Mouse (Mus musculus): ENCODE measurements at regions not wholly inside any gene's neighbourhood (a gene's known extent, or its start where the extent isn't known, plus 50 kb on each side); places are given as distances from the start of the nearest gene placed in this dataset.

DNA sequence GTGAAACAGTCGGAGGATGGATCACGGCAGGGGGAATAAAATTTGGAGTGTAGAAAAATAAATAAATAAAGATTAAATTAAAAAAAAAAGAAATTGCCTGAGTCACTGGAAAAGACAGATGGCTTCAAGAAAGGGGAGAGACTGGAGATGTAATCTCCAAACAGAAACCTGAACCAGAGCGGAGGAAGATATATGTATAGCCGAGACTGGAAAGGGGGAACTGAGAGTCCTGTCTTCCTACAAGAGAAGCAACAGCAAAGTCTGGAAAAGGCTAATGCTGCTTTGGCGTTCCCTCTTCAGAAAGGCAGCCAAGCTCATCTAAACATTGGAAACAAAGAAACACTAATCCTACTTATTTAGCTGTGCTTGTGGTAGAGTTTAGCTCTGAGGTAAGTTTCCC lies 619.6 kb downstream of the Pom121l12 start:
- 59% methylated on average over 5 of the region's 5 CpGs for WGBS

DNA sequence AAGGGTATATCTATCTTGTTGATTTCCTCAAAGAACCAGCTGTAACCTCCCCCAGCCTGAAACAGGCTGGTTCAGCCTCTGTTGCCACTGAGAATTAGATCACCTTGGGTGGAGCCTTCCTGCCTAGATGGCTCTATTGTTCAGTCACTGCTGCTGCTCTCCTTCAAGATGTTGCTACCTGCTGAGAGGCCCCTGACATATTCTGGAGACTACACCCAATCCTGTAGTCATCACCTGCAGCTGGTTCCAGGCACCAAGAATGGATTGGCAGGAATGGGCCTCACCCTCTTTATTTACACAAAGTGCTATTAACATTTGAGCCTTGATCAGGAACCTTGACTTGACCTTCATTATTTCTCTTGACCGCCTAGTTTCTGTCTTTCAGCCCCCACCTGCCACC lies 622.8 kb downstream of the Pom121l12 start:
- Histone ChIP-seq H3K36me3 (replicated peaks; ENCODE audit: control insufficient read depth, insufficient read depth, low read depth, low read length) (no peaks in the 10 kb centered on the region), H3K27me3 (ENCODE audit: control insufficient read depth, insufficient read depth, low read length) (no peaks in the 10 kb centered on the region), H3K27ac (replicated peaks; ENCODE audit: low read depth, low read length) (no peak overlapping the region), H3K4me2 (ENCODE audit: low read depth, low read length) (no peak overlapping the region), H3K4me3 (ENCODE audit: low read depth, low read length) (no peak overlapping the region), H3K9me3 (replicated peaks; ENCODE audit: control insufficient read depth, low read length) (no peaks in the 10 kb centered on the region), H3K4me1 (ENCODE audit: control insufficient read depth, insufficient read depth, low read length) (no peaks in the 10 kb centered on the region), H3K9ac (replicated peaks; ENCODE audit: low read length) (no peak overlapping the region)
- DNase-seq (ENCODE audit: low spot score): no peak
- no peak for ATAC-seq (replicated peaks; ENCODE audit: insufficient number of reproducible peaks, low FRiP score, low TSS enrichment, low read depth)
- WGBS: 83% methylated on average over 1 of the region's 1 CpGs

More for the DNA sequence above, 619.6 kb downstream of the Pom121l12 start:
- Histone ChIP-seq H3K4me2 (ENCODE audit: low read depth, low read length) (no peak overlapping the region), H3K36me3 (replicated peaks; ENCODE audit: control insufficient read depth, insufficient read depth, low read depth, low read length) (no peaks in the 10 kb centered on the region), H3K4me3 (ENCODE audit: low read depth, low read length) (no peak overlapping the region), H3K4me1 (ENCODE audit: control insufficient read depth, insufficient read depth, low read length) (no peaks in the 10 kb centered on the region), H3K27ac (replicated peaks; ENCODE audit: low read depth, low read length) (no peak overlapping the region), H3K9me3 (replicated peaks; ENCODE audit: control insufficient read depth, low read length) (no peaks in the 10 kb centered on the region), H3K9ac (replicated peaks; ENCODE audit: low read length) (no peak overlapping the region), H3K27me3 (ENCODE audit: control insufficient read depth, insufficient read depth, low read length) (no peaks in the 10 kb centered on the region)
- ATAC-seq (replicated peaks; ENCODE audit: insufficient number of reproducible peaks, low FRiP score, low TSS enrichment, low read depth): no peak
- DNase-seq (ENCODE audit: low spot score): no peak

DNA sequence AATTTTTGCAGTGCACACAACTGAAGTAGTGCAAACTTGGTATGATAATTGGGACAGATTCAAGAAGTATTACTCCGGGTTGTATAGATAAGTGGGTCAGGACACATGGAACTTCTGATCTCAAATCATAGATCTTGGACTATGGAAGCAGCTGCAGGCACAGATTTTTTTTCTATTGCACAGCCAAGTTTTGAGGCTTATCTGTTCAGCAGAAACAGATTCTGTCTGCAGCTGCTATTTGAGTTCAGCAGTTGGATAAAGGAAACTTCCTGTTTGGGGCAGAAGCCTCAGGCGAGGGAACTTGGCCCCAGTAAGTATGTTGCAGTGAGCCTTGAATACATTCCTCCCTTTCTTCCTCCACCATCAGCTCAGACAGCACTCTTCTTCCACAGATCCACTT lies 650.9 kb downstream of the Pom121l12 start:
- no peaks in the 10 kb centered on the region for H3K9me3 ChIP-seq (replicated peaks; ENCODE audit: control insufficient read depth, low read length)
- H3K4me2 ChIP-seq (ENCODE audit: low read depth, low read length): no peak overlapping the region
- H3K27ac ChIP-seq (replicated peaks; ENCODE audit: low read depth, low read length): no peak overlapping the region
- no peak overlapping the region for H3K4me3 ChIP-seq (ENCODE audit: low read depth, low read length)
- no peaks in the 10 kb centered on the region for H3K27me3 ChIP-seq (ENCODE audit: control insufficient read depth, insufficient read depth, low read length)
- DNase-seq (ENCODE audit: low spot score) (peak; percentile 9), ATAC-seq (replicated peaks; ENCODE audit: insufficient number of reproducible peaks, low FRiP score, low TSS enrichment, low read depth) (no peak)
- no peaks in the 10 kb centered on the region for H3K36me3 ChIP-seq (replicated peaks; ENCODE audit: control insufficient read depth, insufficient read depth, low read depth, low read length)
- no peak overlapping the region for H3K9ac ChIP-seq (replicated peaks; ENCODE audit: low read length)
- WGBS: 37% methylated on average over 2 of the region's 2 CpGs
- H3K4me1 ChIP-seq (ENCODE audit: control insufficient read depth, insufficient read depth, low read length): no peaks in the 10 kb centered on the region

DNA sequence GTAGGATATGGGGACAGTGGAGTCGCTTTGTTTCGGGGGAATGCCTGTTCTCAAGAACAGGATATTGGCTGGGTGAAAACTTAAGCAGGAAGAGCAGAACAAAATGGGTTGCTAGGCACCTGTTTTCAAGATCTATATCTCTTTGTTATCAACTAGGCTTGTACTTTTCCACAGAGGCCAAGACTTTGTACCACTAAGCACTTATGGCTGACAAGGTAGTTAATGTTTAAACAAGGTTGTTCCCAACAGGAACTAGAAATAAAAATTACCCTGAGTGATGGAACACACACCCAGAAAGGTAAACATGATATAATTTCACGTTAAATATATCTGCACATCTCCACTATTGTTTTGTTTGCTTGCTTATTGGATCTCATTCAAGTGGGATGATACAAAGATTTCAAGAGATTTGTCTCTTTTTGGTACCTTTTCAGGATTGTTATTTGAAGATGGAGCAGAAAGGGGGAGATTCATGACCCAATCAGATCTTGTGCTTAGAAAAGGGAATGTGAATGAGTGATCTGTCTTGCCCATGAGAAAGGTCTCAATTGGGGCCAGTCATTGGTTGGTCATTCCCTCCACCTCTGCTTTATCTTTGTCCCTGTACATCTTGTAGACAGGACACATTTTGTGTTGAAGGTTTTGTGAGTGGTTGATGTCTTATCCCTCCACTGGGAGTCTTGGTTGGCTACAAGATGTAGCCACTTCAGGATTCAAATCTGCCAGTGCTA lies 675.1 kb downstream of the Pom121l12 start:
- Histone ChIP-seq H3K4me1 (ENCODE audit: control insufficient read depth, insufficient read depth, low read length) (no peaks in the 10 kb centered on the region), H3K9ac (replicated peaks; ENCODE audit: low read length) (no peak overlapping the region), H3K27ac (replicated peaks; ENCODE audit: low read depth, low read length) (no peak overlapping the region), H3K27me3 (ENCODE audit: control insufficient read depth, insufficient read depth, low read length) (no peaks in the 10 kb centered on the region), H3K9me3 (replicated peaks; ENCODE audit: control insufficient read depth, low read length) (no peaks in the 10 kb centered on the region), H3K4me3 (ENCODE audit: low read depth, low read length) (no peak overlapping the region), H3K36me3 (replicated peaks; ENCODE audit: control insufficient read depth, insufficient read depth, low read depth, low read length) (no peaks in the 10 kb centered on the region), H3K4me2 (ENCODE audit: low read depth, low read length) (no peak overlapping the region)
- WGBS: 77% methylated on average over 3 of the region's 3 CpGs
- DNase-seq (ENCODE audit: low spot score) (no peak), ATAC-seq (replicated peaks; ENCODE audit: insufficient number of reproducible peaks, low FRiP score, low TSS enrichment, low read depth) (no peak)

DNA sequence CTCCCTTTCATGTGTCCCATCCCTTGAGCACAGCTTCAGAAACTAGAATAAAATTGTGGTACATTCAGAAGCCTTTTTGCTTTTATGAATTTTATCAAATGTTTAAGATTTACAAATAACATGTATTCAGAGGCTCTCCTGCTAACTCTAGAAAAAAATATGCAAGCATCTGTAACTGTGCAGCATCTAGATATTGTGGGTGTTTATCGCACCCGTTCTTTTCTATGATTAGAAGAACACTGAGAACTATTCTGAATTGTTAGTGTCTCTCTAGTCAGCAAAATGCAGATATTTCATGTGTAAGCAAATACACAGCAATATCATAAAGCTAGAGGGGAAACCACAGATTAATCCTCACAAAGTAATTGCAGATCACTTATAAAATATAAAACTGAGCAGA lies 709.4 kb downstream of the Pom121l12 start:
- Histone ChIP-seq H3K4me3 (ENCODE audit: low read depth, low read length) (no peak overlapping the region), H3K36me3 (replicated peaks; ENCODE audit: control insufficient read depth, insufficient read depth, low read depth, low read length) (no peaks in the 10 kb centered on the region), H3K4me1 (ENCODE audit: control insufficient read depth, insufficient read depth, low read length) (no peaks in the 10 kb centered on the region), H3K9ac (replicated peaks; ENCODE audit: low read length) (no peak overlapping the region), H3K27ac (replicated peaks; ENCODE audit: low read depth, low read length) (no peak overlapping the region), H3K9me3 (replicated peaks; ENCODE audit: control insufficient read depth, low read length) (no peaks in the 10 kb centered on the region), H3K27me3 (ENCODE audit: control insufficient read depth, insufficient read depth, low read length) (no peaks in the 10 kb centered on the region), H3K4me2 (ENCODE audit: low read depth, low read length) (no peak overlapping the region)
- DNase-seq (ENCODE audit: low spot score) (no peak), ATAC-seq (replicated peaks; ENCODE audit: insufficient number of reproducible peaks, low FRiP score, low TSS enrichment, low read depth) (no peak)
- 92% methylated on average over 2 of the region's 2 CpGs for WGBS

All from embryonic facial prominence, embryonic 11.5 days (tissue).